Mouse (Mus musculus): Measurements from ENCODE around the gene Alk. TPM values are rescaled to one million over a fixed set of nuclear protein-coding genes. Genes with fewer than 3 reads are reported as not detected.

Alk gene
- not detected in 2 replicates for polyA plus RNA-seq (2012; ENCODE audit: low replicate concordance)

DNA sequence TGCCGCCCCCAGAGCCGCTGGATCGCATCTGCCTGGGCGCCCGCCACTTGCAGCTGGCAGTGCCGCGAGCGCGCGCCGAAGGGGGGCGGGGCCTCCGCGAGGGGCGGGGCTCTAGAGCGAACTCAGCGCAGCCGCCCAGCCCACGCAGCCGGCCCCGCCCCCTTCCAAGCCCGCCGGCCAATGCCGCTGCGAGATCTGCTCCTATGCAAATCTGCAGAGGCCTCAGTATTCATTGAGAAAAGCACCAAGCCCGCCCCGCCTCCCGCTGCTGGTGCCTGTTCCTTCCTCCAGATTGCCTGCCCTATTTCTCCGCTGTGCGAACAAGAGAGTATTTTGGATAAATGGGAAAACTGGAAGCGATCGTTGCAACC lies at the start of gene Alk:
TSS of gene Alk (minus strand) at position 18 of the 371 bp plus-strand sequence.

Other genes with a start within 250 kb of the Alk start
- 8.2 and 15.9 TPM in 2 replicates for gene Ypel5, start 231.8 kb upstream of the Alk start, polyA plus RNA-seq (2012; ENCODE audit: low replicate concordance)